In the genomic region with DNA sequence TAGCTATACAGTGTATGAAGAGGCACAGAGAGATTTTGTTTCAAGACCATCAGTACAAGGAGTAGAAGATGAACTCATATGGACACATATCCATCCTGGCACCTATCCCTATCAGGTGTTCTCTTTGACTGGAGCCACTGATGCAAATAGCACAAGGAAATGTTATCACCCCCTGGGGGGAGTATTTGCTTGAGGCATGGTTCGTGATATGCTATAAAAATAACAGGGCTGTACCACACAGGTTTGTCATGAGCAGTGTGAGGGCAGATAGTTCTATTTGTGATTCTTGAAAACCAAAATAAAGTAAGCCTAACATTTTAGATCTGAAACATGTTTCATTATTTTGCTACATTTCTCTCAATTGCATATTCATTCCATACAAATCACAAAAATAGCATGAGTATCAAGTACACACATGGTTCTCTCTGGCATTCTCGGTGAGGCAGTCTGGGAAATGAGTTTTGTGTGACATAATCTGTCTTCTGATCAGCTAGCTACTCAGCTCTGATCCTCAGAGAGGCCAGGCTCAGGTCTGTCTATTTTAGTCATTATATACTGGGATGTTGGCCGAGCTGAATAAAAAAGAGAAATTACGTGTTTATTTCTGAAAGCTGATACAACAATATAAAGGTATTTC, we compare ENCODE assay signal across 30 mouse cellular contexts. TPM values are rescaled to one million over a fixed set of nuclear protein-coding genes. Genes with fewer than 3 reads are reported as not detected.
DNase-seq lines count a peak whose midpoint lies in the region; ATAC-seq lines count a peak whose summit lies in the region.
"Had no signal": no experiment of that assay in that cellular context is flagged by ENCODE, and none has a peak within 500 bp of the region (broad histone marks: within the 10 kb centered on the region; RNA-seq: fewer than 3 reads in every experiment).

No protein-coding gene starts in this region.

- H3K4me1 ChIP-seq in hindbrain, embryonic 16.5 days (ENCODE audit: control insufficient read depth, insufficient read depth, low read depth, low read length), result no peaks in the 10 kb centered on the region
- H3K4me1 ChIP-seq in hindbrain, embryonic 14.5 days (replicated peaks; ENCODE audit: control insufficient read depth, insufficient read depth, low read length), result peaks cover 9% of the 10 kb centered on the region; the same call in 1 of the 2 replicates
- peaks cover 4% of the 10 kb centered on the region; the same call in 1 of the 2 replicates for H3K4me1 ChIP-seq in neural tube, embryonic 14.5 days (ENCODE audit: control insufficient read depth, insufficient read depth, low read length)
- no peaks in the 10 kb centered on the region for H3K4me1 ChIP-seq in heart, embryonic 12.5 days (replicated peaks)
- H3K4me1 ChIP-seq: kidney, embryonic 15.5 days; midbrain, embryonic 15.5 days; stomach, embryonic 15.5 days had no signal

- no peaks in the 10 kb centered on the region for H3K9me3 ChIP-seq in hindbrain, embryonic 16.5 days (ENCODE audit: control insufficient read depth, low read length)
- H3K9me3 ChIP-seq in hindbrain, embryonic 14.5 days (ENCODE audit: control insufficient read depth, low read length), result no peaks in the 10 kb centered on the region
- no peaks in the 10 kb centered on the region for H3K9me3 ChIP-seq in neural tube, embryonic 14.5 days (ENCODE audit: control insufficient read depth, low read length)
- H3K9me3 ChIP-seq in heart, embryonic 12.5 days (replicated peaks), result no peaks in the 10 kb centered on the region
- H3K9me3 ChIP-seq: embryonic facial prominence, embryonic 13.5 days; hindbrain, embryonic 13.5 days; kidney, embryonic 15.5 days; midbrain, embryonic 15.5 days; stomach, embryonic 15.5 days had no signal

- H3K4me3 ChIP-seq in hindbrain, embryonic 16.5 days (ENCODE audit: low read length), result no peak overlapping the region
- no peak overlapping the region for H3K4me3 ChIP-seq in hindbrain, embryonic 14.5 days (replicated peaks; ENCODE audit: low read length)
- H3K4me3 ChIP-seq in neural tube, embryonic 14.5 days (ENCODE audit: low read depth, low read length), result no peak overlapping the region
- H3K4me3 ChIP-seq in heart, embryonic 12.5 days, result no peak overlapping the region
- H3K4me3 ChIP-seq: embryonic facial prominence, embryonic 13.5 days; gastrocnemius, adult 2 months; hindbrain, embryonic 13.5 days; kidney, embryonic 15.5 days; midbrain, embryonic 15.5 days; stomach, embryonic 15.5 days had no signal

- DNase-seq in hindbrain, embryonic 14.5 days (ENCODE audit: low spot score), result no peak
- peak; percentile 18 to 75 for DNase-seq in left cerebral cortex, postnatal 25 days (ENCODE audit: low spot score in 2 of 2)
- no peak for DNase-seq in left cerebral cortex, postnatal 10 days (ENCODE audit: extremely low spot score in 1 of 2, low spot score in 2 of 2)
- peak; percentile 67 for DNase-seq in brain, adult 2 months (ENCODE audit: low read depth, low spot score)
- DNase-seq: adrenal gland, postnatal 14 days; cerebellum, adult 11-12 months; cerebellum, adult 9-11 months; gastrocnemius, adult 2 months; gastrocnemius, postnatal 36 days; heart, adult 18-20 months; heart, postnatal 4 days; kidney, adult 18-20 months; kidney, postnatal 25 days; liver; lung, adult 2 months; lung, postnatal 10 days; thymus, postnatal 14 days had no signal

- no peak overlapping the region for H3K4me2 ChIP-seq in hindbrain, embryonic 16.5 days (ENCODE audit: low read length)
- no peak overlapping the region for H3K4me2 ChIP-seq in hindbrain, embryonic 14.5 days (replicated peaks)
- no peak overlapping the region for H3K4me2 ChIP-seq in neural tube, embryonic 14.5 days (ENCODE audit: low read depth, low read length)
- no peak overlapping the region for H3K4me2 ChIP-seq in heart, embryonic 12.5 days
- H3K4me2 ChIP-seq: embryonic facial prominence, embryonic 13.5 days; heart, embryonic 11.5 days; hindbrain, embryonic 13.5 days; kidney, embryonic 15.5 days; midbrain, embryonic 15.5 days; stomach, embryonic 15.5 days had no signal

- H3K36me3 ChIP-seq in hindbrain, embryonic 16.5 days (ENCODE audit: control insufficient read depth, insufficient read depth, low read length), result no peaks in the 10 kb centered on the region
- no peaks in the 10 kb centered on the region for H3K36me3 ChIP-seq in hindbrain, embryonic 14.5 days (replicated peaks; ENCODE audit: control insufficient read depth, insufficient read depth)
- H3K36me3 ChIP-seq in neural tube, embryonic 14.5 days (ENCODE audit: control insufficient read depth, insufficient read depth, low read length), result no peaks in the 10 kb centered on the region
- H3K36me3 ChIP-seq in heart, embryonic 12.5 days, result no peaks in the 10 kb centered on the region
- H3K36me3 ChIP-seq: embryonic facial prominence, embryonic 13.5 days; hindbrain, embryonic 13.5 days; kidney, embryonic 15.5 days; midbrain, embryonic 15.5 days; stomach, embryonic 15.5 days had no signal

- H3K9ac ChIP-seq in hindbrain, embryonic 16.5 days (ENCODE audit: low read depth, low read length), result no peak overlapping the region
- H3K9ac ChIP-seq in hindbrain, embryonic 14.5 days, result no peak overlapping the region
- H3K9ac ChIP-seq in neural tube, embryonic 14.5 days (replicated peaks; ENCODE audit: low read depth, low read length), result no peak overlapping the region
- H3K9ac ChIP-seq in heart, embryonic 12.5 days, result no peak overlapping the region
- H3K9ac ChIP-seq: embryonic facial prominence, embryonic 13.5 days; hindbrain, embryonic 13.5 days; kidney, embryonic 15.5 days; liver, embryonic 14.5 days; midbrain, embryonic 15.5 days; stomach, embryonic 15.5 days had no signal

- intact Hi-C loops in left cerebral cortex, postnatal 25 days (cut with DNase I), result loop anchor here (1.0 kb wide), 1 partner anchor 27 kb away; no protein-coding TSS in a partner anchor
- intact Hi-C loops in left cerebral cortex, postnatal 10 days (cut with DNase I), result no loop called here

- 74% methylated on average over 4 of the region's 4 CpGs for WGBS in hindbrain, embryonic 16.5 days
- 76% methylated on average over 4 of the region's 4 CpGs for WGBS in hindbrain, embryonic 14.5 days
- 64% methylated on average over 4 of the region's 4 CpGs for WGBS in neural tube, embryonic 14.5 days
- WGBS in heart, embryonic 12.5 days, result 49% methylated on average over 4 of the region's 4 CpGs

- ATAC-seq in hindbrain, embryonic 16.5 days, result 0 out of 2 replicates have a peak, but pooled peaks have one; percentile 34
- ATAC-seq in hindbrain, embryonic 14.5 days (ENCODE audit: low FRiP score), result no peak
- peak; percentile 36; the same call in 1 of the 2 replicates for ATAC-seq in neural tube, embryonic 14.5 days (ENCODE audit: low read depth)
- ATAC-seq in heart, embryonic 12.5 days (ENCODE audit: insufficient number of reproducible peaks, low FRiP score), result no peak
- ATAC-seq: CD4-positive, CD25-positive, alpha-beta regulatory T cell, adult 4 months; forebrain, embryonic 16.5 days; inflammation-experienced regulatory T-cells, adult 6 months; midbrain, embryonic 15.5 days had no signal

- H3K27ac ChIP-seq in hindbrain, embryonic 16.5 days (ENCODE audit: low read depth, low read length), result no peak overlapping the region
- no peak overlapping the region for H3K27ac ChIP-seq in hindbrain, embryonic 14.5 days
- no peak overlapping the region for H3K27ac ChIP-seq in neural tube, embryonic 14.5 days (ENCODE audit: low read depth, low read length)
- no peak overlapping the region for H3K27ac ChIP-seq in heart, embryonic 12.5 days (ENCODE audit: poor library complexity, severe bottlenecking)
- H3K27ac ChIP-seq: embryonic facial prominence, embryonic 13.5 days; gastrocnemius, adult 2 months; hindbrain, embryonic 13.5 days; kidney, embryonic 15.5 days; liver, embryonic 14.5 days; midbrain, embryonic 15.5 days; stomach, embryonic 15.5 days had no signal

- H3K27me3 ChIP-seq in hindbrain, embryonic 16.5 days (replicated peaks; ENCODE audit: control insufficient read depth, insufficient read depth, low read length), result peaks cover 2% of the 10 kb centered on the region
- peaks cover 18% of the 10 kb centered on the region for H3K27me3 ChIP-seq in hindbrain, embryonic 14.5 days (ENCODE audit: control insufficient read depth, insufficient read depth, low read length)
- H3K27me3 ChIP-seq in neural tube, embryonic 14.5 days (ENCODE audit: control insufficient read depth, insufficient read depth, low read length), result peaks cover 3% of the 10 kb centered on the region; the same call in 1 of the 2 replicates
- no peaks in the 10 kb centered on the region for H3K27me3 ChIP-seq in heart, embryonic 12.5 days (replicated peaks)
- H3K27me3 ChIP-seq: midbrain, embryonic 15.5 days had no signal

RNA-seq across cellular contexts. Expression of a gene that starts 12.3 kb away (rescaled TPM):
- polyA plus RNA-seq in hindbrain, embryonic 16.5 days (2015; fragmentation: Nextera tagmentation; extraction: Ambion mirVana), result 31.9 and 35.4 TPM in 2 replicates
- polyA plus RNA-seq in hindbrain, embryonic 14.5 days (2014; fragmentation: Nextera tagmentation; extraction: Ambion mirVana), result 38.3 and 45.8 TPM in 2 replicates
- total RNA-seq in left cerebral cortex, postnatal 25 days (2021), result 100 to 1,000 TPM; 149 to 155 TPM
- total RNA-seq in left cerebral cortex, postnatal 10 days (2021), result 100 to 1,000 TPM; 106 to 111 TPM
- 37.4 and 39.4 TPM in 2 replicates for polyA plus RNA-seq in neural tube, embryonic 14.5 days (2014; fragmentation: Nextera tagmentation; extraction: Ambion mirVana)
- 22.6 and 22.7 TPM in 2 replicates for polyA plus RNA-seq in heart, embryonic 12.5 days (2016; fragmentation: Nextera tagmentation; extraction: Ambion mirVana)

Comparison
In these comparisons a context has a peak if more than half of its experiments do, and no peak if none do; other contexts are left out.
1. ATAC-seq: peak in hindbrain, embryonic 16.5 days (single experiment) and neural tube, embryonic 14.5 days (single experiment); none in hindbrain, embryonic 14.5 days (single experiment) and heart, embryonic 12.5 days (single experiment).
2. DNase-seq: peak in left cerebral cortex, postnatal 25 days (2 of 2) and brain, adult 2 months (single experiment); none in hindbrain, embryonic 14.5 days (single experiment) and left cerebral cortex, postnatal 10 days (0 of 2).